Mouse (Mus musculus): ENCODE measurements around the gene Zfp292. TPM values are rescaled to one million over a fixed set of nuclear protein-coding genes. Genes with fewer than 3 reads are reported as not detected.
A peak's percentile ranks its signal among the peaks of the same experiment; 100 is the strongest.

Zfp292 gene
- polyA plus RNA-seq, 1 experiment from 2014 or later, result 19.1 TPM

GRCm38 (mm10) chr4:34887295-34887694, 4.5 kb upstream of the Zfp292 start:
- no peak for ATAC-seq
- Histone ChIP-seq H3K9ac (ENCODE audit: low read depth, low read length) (peak overlapping the region; percentile 93), H3K36me3 (ENCODE audit: control insufficient read depth, insufficient read depth, low read length) (no peaks in the 10 kb centered on the region), H3K9me3 (ENCODE audit: control insufficient read depth, low read length) (no peaks in the 10 kb centered on the region), H3K4me2 (ENCODE audit: low read length) (peak overlapping the region; percentile 84), H3K4me1 (ENCODE audit: control insufficient read depth, insufficient read depth, low read depth, low read length) (peaks cover 9% of the 10 kb centered on the region), H3K27ac (ENCODE audit: low read depth, low read length) (peak overlapping the region; percentile 94; the same call in 1 of the 2 replicates), H3K27me3 (replicated peaks; ENCODE audit: control insufficient read depth, insufficient read depth, low read length) (peaks cover 4% of the 10 kb centered on the region), H3K4me3 (ENCODE audit: low read length) (peak overlapping the region; percentile 87)
- 6% methylated on average over 7 of the region's 7 CpGs for WGBS

GRCm38 (mm10) chr4:34886490-34887111, 3.8 kb upstream of the Zfp292 start:
- ATAC-seq, result peak; percentile 78
- H3K36me3 ChIP-seq (ENCODE audit: control insufficient read depth, insufficient read depth, low read length), result no peaks in the 10 kb centered on the region
- peak overlapping the region; percentile 87 for H3K4me3 ChIP-seq (ENCODE audit: low read length)
- peak overlapping the region; percentile 84 for H3K4me2 ChIP-seq (ENCODE audit: low read length)
- peak overlapping the region; percentile 93 for H3K9ac ChIP-seq (ENCODE audit: low read depth, low read length)
- WGBS, result under 1% methylated on average over 47 of the region's 48 CpGs
- H3K27ac ChIP-seq (ENCODE audit: low read depth, low read length), result peak overlapping the region; percentile 94
- peaks cover 11% of the 10 kb centered on the region for H3K4me1 ChIP-seq (ENCODE audit: control insufficient read depth, insufficient read depth, low read depth, low read length)
- no peaks in the 10 kb centered on the region for H3K9me3 ChIP-seq (ENCODE audit: control insufficient read depth, low read length)
- peaks cover 4% of the 10 kb centered on the region for H3K27me3 ChIP-seq (replicated peaks; ENCODE audit: control insufficient read depth, insufficient read depth, low read length)

GRCm38 (mm10) chr4:34885631-34886351, 3.0 kb upstream of the Zfp292 start:
- H3K4me2 ChIP-seq (ENCODE audit: low read length), result peak overlapping the region; percentile 84
- WGBS, result 57% methylated on average over 9 of the region's 9 CpGs
- H3K9me3 ChIP-seq (ENCODE audit: control insufficient read depth, low read length), result no peaks in the 10 kb centered on the region
- peaks cover 4% of the 10 kb centered on the region for H3K27me3 ChIP-seq (replicated peaks; ENCODE audit: control insufficient read depth, insufficient read depth, low read length)
- no peak for ATAC-seq
- H3K27ac ChIP-seq (ENCODE audit: low read depth, low read length), result peak overlapping the region; percentile 94; the same call in 1 of the 2 replicates
- H3K9ac ChIP-seq (ENCODE audit: low read depth, low read length), result peak overlapping the region; percentile 93; the same call in 1 of the 2 replicates
- H3K36me3 ChIP-seq (ENCODE audit: control insufficient read depth, insufficient read depth, low read length), result no peaks in the 10 kb centered on the region
- H3K4me1 ChIP-seq (ENCODE audit: control insufficient read depth, insufficient read depth, low read depth, low read length), result peaks cover 20% of the 10 kb centered on the region
- no peak overlapping the region; the same call in 1 of the 2 replicates for H3K4me3 ChIP-seq (ENCODE audit: low read length)

- Histone ChIP-seq H3K4me2 (ENCODE audit: low read length) (peak overlapping the region; percentile 77), H3K9me3 (ENCODE audit: control insufficient read depth, low read length) (no peaks in the 10 kb centered on the region), H3K4me3 (ENCODE audit: low read length) (peak overlapping the region; percentile 85), H3K4me1 (ENCODE audit: control insufficient read depth, insufficient read depth, low read depth, low read length) (peaks cover 25% of the 10 kb centered on the region), H3K27me3 (replicated peaks; ENCODE audit: control insufficient read depth, insufficient read depth, low read length) (no peaks in the 10 kb centered on the region), H3K36me3 (ENCODE audit: control insufficient read depth, insufficient read depth, low read length) (no peaks in the 10 kb centered on the region), H3K27ac (ENCODE audit: low read depth, low read length) (peak overlapping the region; percentile 99), H3K9ac (ENCODE audit: low read depth, low read length) (peak overlapping the region; percentile 99)
- ATAC-seq, result no peak
- WGBS, result 31% methylated on average over 16 of the region's 16 CpGs
Observed at GRCm38 (mm10) chr4:34883366-34884029, 738 bp upstream of the Zfp292 start.

- peak overlapping the region; percentile 77 for H3K4me2 ChIP-seq (ENCODE audit: low read length)
- H3K36me3 ChIP-seq (ENCODE audit: control insufficient read depth, insufficient read depth, low read length), result no peaks in the 10 kb centered on the region
- peak overlapping the region; percentile 99 for H3K9ac ChIP-seq (ENCODE audit: low read depth, low read length)
- H3K9me3 ChIP-seq (ENCODE audit: control insufficient read depth, low read length), result no peaks in the 10 kb centered on the region
- H3K4me1 ChIP-seq (ENCODE audit: control insufficient read depth, insufficient read depth, low read depth, low read length), result peaks cover 22% of the 10 kb centered on the region
- peak; percentile 76 for ATAC-seq
- H3K27ac ChIP-seq (ENCODE audit: low read depth, low read length), result peak overlapping the region; percentile 99
- peak overlapping the region; percentile 85 for H3K4me3 ChIP-seq (ENCODE audit: low read length)
- no peaks in the 10 kb centered on the region for H3K27me3 ChIP-seq (replicated peaks; ENCODE audit: control insufficient read depth, insufficient read depth, low read length)
- WGBS, result under 1% methylated on average over 48 of the region's 58 CpGs
Observed at GRCm38 (mm10) chr4:34882291-34882769, 430 bp downstream of the Zfp292 start.

- H3K4me1 ChIP-seq (ENCODE audit: control insufficient read depth, insufficient read depth, low read depth, low read length), result peaks cover 21% of the 10 kb centered on the region
- no peak for ATAC-seq
- no peaks in the 10 kb centered on the region for H3K36me3 ChIP-seq (ENCODE audit: control insufficient read depth, insufficient read depth, low read length)
- peak overlapping the region; percentile 77 for H3K4me2 ChIP-seq (ENCODE audit: low read length)
- peak overlapping the region; percentile 85 for H3K4me3 ChIP-seq (ENCODE audit: low read length)
- H3K9me3 ChIP-seq (ENCODE audit: control insufficient read depth, low read length), result no peaks in the 10 kb centered on the region
- H3K27ac ChIP-seq (ENCODE audit: low read depth, low read length), result peak overlapping the region; percentile 99
- H3K9ac ChIP-seq (ENCODE audit: low read depth, low read length), result peak overlapping the region; percentile 99
- no peaks in the 10 kb centered on the region for H3K27me3 ChIP-seq (replicated peaks; ENCODE audit: control insufficient read depth, insufficient read depth, low read length)
- WGBS, result 9% methylated on average over 4 of the region's 4 CpGs
Observed at GRCm38 (mm10) chr4:34881851-34882250, 909 bp downstream of the Zfp292 start.

- WGBS, result 87% methylated on average over 10 of the region's 10 CpGs
- no peak overlapping the region for H3K27ac ChIP-seq (ENCODE audit: low read depth, low read length)
Observed at GRCm38 (mm10) chr4:34880921-34881650, 1.7 kb downstream of the Zfp292 start.

GRCm38 (mm10) chr4:34874234-34874633, 8.5 kb downstream of the Zfp292 start:
- no peak overlapping the region for H3K9ac ChIP-seq (ENCODE audit: low read depth, low read length)
- H3K9me3 ChIP-seq (ENCODE audit: control insufficient read depth, low read length), result no peaks in the 10 kb centered on the region
- H3K27ac ChIP-seq (ENCODE audit: low read depth, low read length), result no peak overlapping the region
- no peaks in the 10 kb centered on the region for H3K36me3 ChIP-seq (ENCODE audit: control insufficient read depth, insufficient read depth, low read length)
- no peak overlapping the region for H3K4me3 ChIP-seq (ENCODE audit: low read length)
- ATAC-seq, result no peak
- H3K4me1 ChIP-seq (ENCODE audit: control insufficient read depth, insufficient read depth, low read depth, low read length), result 0 out of 2 replicates have a peak, but pooled peaks cover 5% of the 10 kb centered on the region
- no peak overlapping the region for H3K4me2 ChIP-seq (ENCODE audit: low read length)
- no peaks in the 10 kb centered on the region for H3K27me3 ChIP-seq (replicated peaks; ENCODE audit: control insufficient read depth, insufficient read depth, low read length)
- WGBS, result 57% methylated on average over 1 of the region's 1 CpGs

More at GRCm38 (mm10) chr4:34880921-34881650, 1.7 kb downstream of the Zfp292 start:
- Histone ChIP-seq H3K27me3 (replicated peaks; ENCODE audit: control insufficient read depth, insufficient read depth, low read length) (no peaks in the 10 kb centered on the region), H3K4me1 (ENCODE audit: control insufficient read depth, insufficient read depth, low read depth, low read length) (peaks cover 21% of the 10 kb centered on the region), H3K36me3 (ENCODE audit: control insufficient read depth, insufficient read depth, low read length) (no peaks in the 10 kb centered on the region), H3K9me3 (ENCODE audit: control insufficient read depth, low read length) (no peaks in the 10 kb centered on the region), H3K4me2 (ENCODE audit: low read length) (peak overlapping the region; percentile 77), H3K4me3 (ENCODE audit: low read length) (peak overlapping the region; percentile 85), H3K9ac (ENCODE audit: low read depth, low read length) (peak overlapping the region; percentile 14; the same call in 1 of the 2 replicates)
- no peak for ATAC-seq

All from hindbrain, embryonic 16.5 days (tissue).